Mouse (Mus musculus) liver, embryonic 14.5 days (tissue): ENCODE measurements around the gene Trub2.

Experiments used
- CTCF ChIP-seq: IDR thresholded peaks from 2 replicates; pipeline ENCODE4 v1.5.1; 2016; ENCODE audit warnings: antibody characterized with exemption, low read depth, control low read depth
- EP300 ChIP-seq: IDR thresholded peaks from 2 replicates; pipeline ENCODE4 v1.6.1; 2016; ENCODE audit warnings: antibody characterized with exemption, low read depth

DNA sequence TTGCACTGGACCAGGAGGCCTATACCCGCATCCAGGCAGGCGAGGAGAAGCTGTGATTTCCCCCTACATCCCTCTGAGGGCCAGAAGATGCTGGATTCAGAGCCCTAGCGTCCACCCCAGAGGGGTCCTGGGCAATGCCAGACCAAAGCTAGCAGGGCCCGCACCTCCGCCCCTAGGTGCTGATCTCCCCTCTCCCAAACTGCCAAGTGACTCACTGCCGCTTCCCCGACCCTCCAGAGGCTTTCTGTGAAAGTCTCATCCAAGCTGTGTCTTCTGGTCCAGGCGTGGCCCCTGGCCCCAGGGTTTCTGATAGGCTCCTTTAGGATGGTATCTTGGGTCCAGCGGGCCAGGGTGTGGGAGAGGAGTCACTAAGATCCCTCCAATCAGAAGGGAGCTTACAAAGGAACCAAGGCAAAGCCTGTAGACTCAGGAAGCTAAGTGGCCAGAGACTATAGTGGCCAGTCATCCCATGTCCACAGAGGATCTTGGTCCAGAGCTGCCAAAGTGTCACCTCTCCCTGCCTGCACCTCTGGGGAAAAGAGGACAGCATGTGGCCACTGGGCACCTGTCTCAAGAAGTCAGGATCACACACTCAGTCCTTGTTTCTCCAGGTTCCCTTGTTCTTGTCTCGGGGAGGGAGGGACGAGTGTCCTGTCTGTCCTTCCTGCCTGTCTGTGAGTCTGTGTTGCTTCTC lies 27.5 kb upstream of the Trub2 start:
- no peak for TF ChIP-seq CTCF
- TF ChIP-seq EP300 = no peak
